Mouse (Mus musculus): ENCODE measurements at regions not wholly inside any gene's neighbourhood (a gene's known extent, or its start where the extent isn't known, plus 50 kb on each side); places are given as distances from the start of the nearest gene placed in this dataset.

GRCm38 (mm10) chr16:24223901-24224300 is 169.4 kb upstream of the Lpp start:
- no peak for ATAC-seq (ENCODE audit: low FRiP score)
- no peak overlapping the region for H3K27ac ChIP-seq (replicated peaks)
- no peak overlapping the region for H3K9ac ChIP-seq (replicated peaks)

GRCm38 (mm10) chr16:24223527-24223880 is 169.8 kb upstream of the Lpp start:
- Histone ChIP-seq H3K4me2 (no peak overlapping the region), H3K9me3 (replicated peaks) (no peaks in the 10 kb centered on the region), H3K4me1 (0 out of 2 replicates have a peak, but pooled peaks cover under 1% of the 10 kb centered on the region), H3K9ac (replicated peaks) (no peak overlapping the region), H3K27me3 (replicated peaks) (no peaks in the 10 kb centered on the region), H3K27ac (replicated peaks) (no peak overlapping the region), H3K4me3 (replicated peaks) (no peak overlapping the region), H3K36me3 (no peaks in the 10 kb centered on the region)
- 75% methylated on average over 2 of the region's 2 CpGs for WGBS
- no peak for ATAC-seq (ENCODE audit: low FRiP score)

More at GRCm38 (mm10) chr16:24223901-24224300, 169.4 kb upstream of the Lpp start:
- Histone ChIP-seq H3K4me3 (replicated peaks) (no peak overlapping the region), H3K4me2 (no peak overlapping the region), H3K4me1 (no peaks in the 10 kb centered on the region), H3K36me3 (no peaks in the 10 kb centered on the region), H3K9me3 (replicated peaks) (no peaks in the 10 kb centered on the region), H3K27me3 (replicated peaks) (no peaks in the 10 kb centered on the region)

- ATAC-seq (ENCODE audit: low FRiP score) = no peak
- Histone ChIP-seq H3K36me3 (no peaks in the 10 kb centered on the region), H3K9ac (replicated peaks) (no peak overlapping the region), H3K27me3 (replicated peaks) (no peaks in the 10 kb centered on the region), H3K9me3 (replicated peaks) (no peaks in the 10 kb centered on the region), H3K27ac (replicated peaks) (no peak overlapping the region), H3K4me2 (no peak overlapping the region), H3K4me3 (replicated peaks) (no peak overlapping the region), H3K4me1 (peaks cover 6% of the 10 kb centered on the region; the same call in 1 of the 2 replicates)
- 79% methylated on average over 5 of the region's 5 CpGs for WGBS
Measured at GRCm38 (mm10) chr16:24222759-24223526, 170.4 kb upstream of the Lpp start.

GRCm38 (mm10) chr16:24221992-24222391 is 171.3 kb upstream of the Lpp start:
- Histone ChIP-seq H3K9ac (replicated peaks) (no peak overlapping the region), H3K27ac (replicated peaks) (no peak overlapping the region), H3K4me2 (no peak overlapping the region), H3K4me1 (peaks cover 7% of the 10 kb centered on the region; the same call in 1 of the 2 replicates), H3K27me3 (replicated peaks) (no peaks in the 10 kb centered on the region), H3K4me3 (replicated peaks) (no peak overlapping the region), H3K36me3 (no peaks in the 10 kb centered on the region), H3K9me3 (replicated peaks) (no peaks in the 10 kb centered on the region)
- ATAC-seq (ENCODE audit: low FRiP score) = no peak
- WGBS = 86% methylated on average over 3 of the region's 3 CpGs

GRCm38 (mm10) chr16:24220613-24221012 is 172.7 kb upstream of the Lpp start:
- H3K9me3 ChIP-seq (replicated peaks) = no peaks in the 10 kb centered on the region
- H3K4me2 ChIP-seq = no peak overlapping the region
- H3K4me1 ChIP-seq = peaks cover 7% of the 10 kb centered on the region; the same call in 1 of the 2 replicates
- no peak overlapping the region for H3K9ac ChIP-seq (replicated peaks)
- H3K27ac ChIP-seq (replicated peaks) = no peak overlapping the region
- H3K4me3 ChIP-seq (replicated peaks) = no peak overlapping the region
- no peaks in the 10 kb centered on the region for H3K27me3 ChIP-seq (replicated peaks)
- no peak for ATAC-seq (ENCODE audit: low FRiP score)
- WGBS = 78% methylated on average over 3 of the region's 3 CpGs
- no peaks in the 10 kb centered on the region for H3K36me3 ChIP-seq

GRCm38 (mm10) chr16:24219691-24220090 is 173.6 kb upstream of the Lpp start:
- Histone ChIP-seq H3K4me3 (replicated peaks) (no peak overlapping the region), H3K4me1 (peaks cover 7% of the 10 kb centered on the region; the same call in 1 of the 2 replicates), H3K36me3 (no peaks in the 10 kb centered on the region), H3K9ac (replicated peaks) (no peak overlapping the region), H3K27me3 (replicated peaks) (no peaks in the 10 kb centered on the region), H3K9me3 (replicated peaks) (no peaks in the 10 kb centered on the region), H3K4me2 (no peak overlapping the region), H3K27ac (replicated peaks) (no peak overlapping the region)
- no peak for ATAC-seq (ENCODE audit: low FRiP score)
- WGBS = 89% methylated on average over 9 of the region's 9 CpGs

GRCm38 (mm10) chr16:24218850-24219185 is 174.5 kb upstream of the Lpp start:
- Histone ChIP-seq H3K4me1 (peaks cover 7% of the 10 kb centered on the region; the same call in 1 of the 2 replicates), H3K4me2 (no peak overlapping the region), H3K36me3 (no peaks in the 10 kb centered on the region), H3K9ac (replicated peaks) (no peak overlapping the region), H3K9me3 (replicated peaks) (no peaks in the 10 kb centered on the region), H3K4me3 (replicated peaks) (no peak overlapping the region), H3K27me3 (replicated peaks) (no peaks in the 10 kb centered on the region), H3K27ac (replicated peaks) (no peak overlapping the region)
- ATAC-seq (ENCODE audit: low FRiP score) = no peak
- WGBS = 44% methylated on average over 4 of the region's 4 CpGs

GRCm38 (mm10) chr16:24218162-24218849 is 175.0 kb upstream of the Lpp start:
- ATAC-seq (ENCODE audit: low FRiP score) = 0 out of 2 replicates have a peak, but pooled peaks have one; percentile 35
- WGBS = 45% methylated on average over 13 of the region's 14 CpGs
- H3K9ac ChIP-seq (replicated peaks) = no peak overlapping the region

GRCm38 (mm10) chr16:24216828-24217227 is 176.5 kb upstream of the Lpp start:
- Histone ChIP-seq H3K4me2 (no peak overlapping the region), H3K4me3 (replicated peaks) (no peak overlapping the region), H3K9me3 (replicated peaks) (no peaks in the 10 kb centered on the region), H3K4me1 (peaks cover 7% of the 10 kb centered on the region; the same call in 1 of the 2 replicates), H3K9ac (replicated peaks) (no peak overlapping the region), H3K27me3 (replicated peaks) (no peaks in the 10 kb centered on the region), H3K27ac (replicated peaks) (no peak overlapping the region), H3K36me3 (no peaks in the 10 kb centered on the region)
- WGBS = 95% methylated on average over 5 of the region's 5 CpGs
- no peak for ATAC-seq (ENCODE audit: low FRiP score)

More at GRCm38 (mm10) chr16:24218162-24218849, 175.0 kb upstream of the Lpp start:
- Histone ChIP-seq H3K36me3 (no peaks in the 10 kb centered on the region), H3K27ac (replicated peaks) (no peak overlapping the region), H3K4me1 (peaks cover 7% of the 10 kb centered on the region; the same call in 1 of the 2 replicates), H3K4me3 (replicated peaks) (no peak overlapping the region), H3K4me2 (no peak overlapping the region), H3K9me3 (replicated peaks) (no peaks in the 10 kb centered on the region), H3K27me3 (replicated peaks) (no peaks in the 10 kb centered on the region)

- H3K4me3 ChIP-seq (replicated peaks) = no peak overlapping the region
- H3K27me3 ChIP-seq (replicated peaks) = no peaks in the 10 kb centered on the region
- peaks cover 7% of the 10 kb centered on the region; the same call in 1 of the 2 replicates for H3K4me1 ChIP-seq
- H3K36me3 ChIP-seq = no peaks in the 10 kb centered on the region
- H3K27ac ChIP-seq (replicated peaks) = no peak overlapping the region
- no peak overlapping the region for H3K9ac ChIP-seq (replicated peaks)
- H3K9me3 ChIP-seq (replicated peaks) = no peaks in the 10 kb centered on the region
- no peak for ATAC-seq (ENCODE audit: low FRiP score)
- H3K4me2 ChIP-seq = no peak overlapping the region
- WGBS = 93% methylated on average over 8 of the region's 8 CpGs
Measured at GRCm38 (mm10) chr16:24215353-24215752, 178.0 kb upstream of the Lpp start.

GRCm38 (mm10) chr16:24213577-24213976 is 179.7 kb upstream of the Lpp start:
- Histone ChIP-seq H3K9ac (replicated peaks) (no peak overlapping the region), H3K36me3 (no peaks in the 10 kb centered on the region), H3K27me3 (replicated peaks) (no peaks in the 10 kb centered on the region), H3K4me2 (no peak overlapping the region), H3K4me1 (peaks cover 7% of the 10 kb centered on the region; the same call in 1 of the 2 replicates), H3K27ac (replicated peaks) (no peak overlapping the region), H3K4me3 (replicated peaks) (no peak overlapping the region), H3K9me3 (replicated peaks) (no peaks in the 10 kb centered on the region)
- 94% methylated on average over 3 of the region's 3 CpGs for WGBS
- no peak for ATAC-seq (ENCODE audit: low FRiP score)

GRCm38 (mm10) chr16:24212702-24213101 is 180.6 kb upstream of the Lpp start:
- 84% methylated on average over 2 of the region's 2 CpGs for WGBS
- no peaks in the 10 kb centered on the region for H3K9me3 ChIP-seq (replicated peaks)

More at GRCm38 (mm10) chr16:24212702-24213101, 180.6 kb upstream of the Lpp start:
- Histone ChIP-seq H3K9ac (replicated peaks) (no peak overlapping the region), H3K36me3 (no peaks in the 10 kb centered on the region), H3K4me2 (no peak overlapping the region), H3K4me1 (no peaks in the 10 kb centered on the region), H3K27ac (replicated peaks) (no peak overlapping the region), H3K4me3 (replicated peaks) (no peak overlapping the region), H3K27me3 (replicated peaks) (no peaks in the 10 kb centered on the region)
- ATAC-seq (ENCODE audit: low FRiP score) = no peak
